Mouse (Mus musculus) liver, embryonic 14.5 days (tissue): ENCODE measurements around the gene Ric8b. TPM values are rescaled to one million over a fixed set of nuclear protein-coding genes. Genes with fewer than 3 reads are reported as not detected.

Experiments used
- ATAC-seq: fragments of 200-750 bp; cut with Nextera tagmentation; 2 replicates; pipeline ENCODE4 v1.8.0; 2017; ENCODE audit warnings: moderate number of reproducible peaks, mild to moderate bottlenecking, moderate library complexity; ENCODE audit not compliant: insufficient read depth
- DNase-seq, 3 experiments: peaks; one replicate each; pipeline ENCODE4 v3.0.0-alpha.2; 2012 to 2013; ENCODE audit warnings: low read depth in 3 of 3, low spot score in 3 of 3
- H3K27ac ChIP-seq: fragments of 300-500 bp; sonication (generic); 2 replicates; pipeline ENCODE4 v1.5.1; 2014; ENCODE audit warnings: moderate library complexity, mild to moderate bottlenecking, control low read depth, inconsistent platforms
- H3K27me3 ChIP-seq: fragments of 300-500 bp; sonication (generic); 2 replicates; pipeline ENCODE4 v1.6.1; 2014; ENCODE audit warnings: mild to moderate bottlenecking, low read length, moderate library complexity; ENCODE audit not compliant: control insufficient read depth, insufficient read depth
- H3K36me3 ChIP-seq: fragments of 300-500 bp; sonication (generic); replicated peaks from 2 replicates; pipeline ENCODE4 v1.6.1; 2014; ENCODE audit warnings: low read depth; ENCODE audit not compliant: control insufficient read depth, insufficient read depth
- H3K4me1 ChIP-seq, 2 experiments: fragments of 200-500 bp in 1 of 2; fragments of 300-500 bp in 1 of 2; sonication (generic) in 1 of 2; replicated peaks; 2 replicates each; pipeline ENCODE4 v1.6.1; 2012 to 2014; ENCODE audit warnings: antibody characterized with exemption in 1 of 2, inconsistent platforms in 1 of 2, low read length in 1 of 2; ENCODE audit not compliant: control insufficient read depth in 2 of 2, insufficient read depth in 2 of 2
- H3K4me2 ChIP-seq: fragments of 300-500 bp; sonication (generic); 2 replicates; pipeline ENCODE4 v1.6.1; 2014; ENCODE audit warnings: low read depth, mild to moderate bottlenecking, control low read depth, moderate library complexity
- H3K4me3 ChIP-seq, 2 experiments: fragments of 200-500 bp in 1 of 2; fragments of 300-500 bp in 1 of 2; sonication (generic) in 1 of 2; 2 replicates each; pipeline ENCODE4 v1.5.1; 2012 to 2014; ENCODE audit warnings: low read depth in 2 of 2, low read length in 2 of 2, mild to moderate bottlenecking in 2 of 2, control low read depth in 1 of 2, inconsistent platforms in 1 of 2, moderate library complexity in 1 of 2; ENCODE audit not compliant: insufficient read depth in 1 of 2
- H3K9ac ChIP-seq: fragments of 300-500 bp; sonication (generic); replicated peaks from 2 replicates; pipeline ENCODE4 v1.6.1; 2014; ENCODE audit warnings: mild to moderate bottlenecking, control low read depth, moderate library complexity
- H3K9me3 ChIP-seq: fragments of 300-500 bp; sonication (generic); 2 replicates; pipeline ENCODE4 v1.6.1; 2016; ENCODE audit warnings: low read length, mixed read lengths; ENCODE audit not compliant: control insufficient read depth
- CTCF ChIP-seq: IDR thresholded peaks from 2 replicates; pipeline ENCODE4 v1.5.1; 2016; ENCODE audit warnings: antibody characterized with exemption, low read depth, control low read depth
- EP300 ChIP-seq: IDR thresholded peaks from 2 replicates; pipeline ENCODE4 v1.6.1; 2016; ENCODE audit warnings: antibody characterized with exemption, low read depth
- WGBS: fragments of 180-500 bp; shearing (Covaris S2); extraction: QIAGEN DNeasy Blood & Tissue Kit; methylation state at CpG from one replicate; pipeline ENCODE4 v1.1.7; 2014; ENCODE audit not compliant: insufficient replicate concordance; 5-methylcytosine and 5-hydroxymethylcytosine counted together
- polyA plus RNA-seq, 2 experiments: library from polyadenylated mRNA; depleted of rRNA in 1 of 2; stranded (reverse) in 1 of 2; unstranded in 1 of 2; fragments of >200 nt; fragmentation: Nextera tagmentation in 1 of 2; extraction: Ambion mirVana in 1 of 2; gene quantifications; 2 replicates each; pipeline versions ENCODE4 v1.2.1 to v1.2.3; 2012 to 2014

Gene Ric8b
- polyA plus RNA-seq, 2 experiments = 2.6 to 4.5 TPM

DNA sequence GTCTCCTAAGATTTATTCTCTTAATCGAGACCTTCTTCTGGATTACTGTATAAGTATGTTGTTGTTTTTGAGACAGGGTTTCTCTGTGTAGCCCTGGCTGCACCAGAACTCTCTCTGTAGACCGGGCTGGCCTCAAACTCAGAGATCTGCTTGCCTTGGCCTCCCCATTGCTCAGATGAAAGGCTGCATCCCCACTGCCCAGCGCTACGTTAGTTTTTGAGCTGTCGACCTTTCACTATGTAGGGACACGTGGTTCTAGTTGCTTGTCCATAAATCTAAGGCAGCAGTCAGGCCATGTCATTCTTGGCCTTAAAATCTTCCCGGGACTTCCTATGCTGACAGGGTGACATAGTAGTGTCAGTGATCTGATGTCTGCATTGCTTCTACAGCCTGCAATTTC, 8.9 kb downstream of the Ric8b start:
- no peak for TF ChIP-seq EP300
- TF ChIP-seq CTCF = no peak
- no peaks in the 10 kb centered on the region for H3K9me3 ChIP-seq
- WGBS = 78% methylated on average over 7 of the region's 7 CpGs
- DNase-seq (no peak), ATAC-seq (no peak)
- H3K4me2 ChIP-seq = no peak overlapping the region
- H3K27ac ChIP-seq = no peak overlapping the region
- H3K4me3 ChIP-seq = no peak overlapping the region
- H3K27me3 ChIP-seq = no peaks in the 10 kb centered on the region
- H3K4me1 ChIP-seq = no peaks in the 10 kb centered on the region
- H3K36me3 ChIP-seq = no peaks in the 10 kb centered on the region
- H3K9ac ChIP-seq = no peak overlapping the region

DNA sequence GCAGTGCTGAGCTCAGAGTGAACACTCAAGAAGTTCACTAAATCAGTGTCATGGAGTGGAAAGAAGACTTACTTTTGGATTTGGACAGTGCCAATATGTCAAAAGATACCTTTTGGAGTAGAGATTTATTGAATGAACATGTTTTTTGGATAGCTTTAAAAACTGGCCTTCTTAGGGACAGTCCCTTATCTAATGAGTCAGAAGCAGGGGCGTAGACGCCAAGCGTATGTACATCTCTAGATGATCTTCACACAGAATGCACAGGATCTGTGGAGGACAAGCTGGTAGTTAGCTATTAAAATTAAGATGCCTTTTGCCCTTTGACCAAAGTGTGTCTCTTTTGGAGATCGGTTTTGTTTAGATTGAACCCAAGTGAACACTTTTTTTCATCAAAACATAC, 9.5 kb downstream of the Ric8b start:
- DNase-seq (no peak), ATAC-seq (no peak)
- TF ChIP-seq CTCF = no peak
- no peak for TF ChIP-seq EP300
- 64% methylated on average over 4 of the region's 4 CpGs for WGBS
- H3K4me3 ChIP-seq = no peak overlapping the region
- no peak overlapping the region for H3K9ac ChIP-seq
- no peaks in the 10 kb centered on the region for H3K4me1 ChIP-seq
- H3K27me3 ChIP-seq = no peaks in the 10 kb centered on the region
- no peaks in the 10 kb centered on the region for H3K36me3 ChIP-seq
- no peak overlapping the region for H3K27ac ChIP-seq
- no peaks in the 10 kb centered on the region for H3K9me3 ChIP-seq
- no peak overlapping the region for H3K4me2 ChIP-seq

DNA sequence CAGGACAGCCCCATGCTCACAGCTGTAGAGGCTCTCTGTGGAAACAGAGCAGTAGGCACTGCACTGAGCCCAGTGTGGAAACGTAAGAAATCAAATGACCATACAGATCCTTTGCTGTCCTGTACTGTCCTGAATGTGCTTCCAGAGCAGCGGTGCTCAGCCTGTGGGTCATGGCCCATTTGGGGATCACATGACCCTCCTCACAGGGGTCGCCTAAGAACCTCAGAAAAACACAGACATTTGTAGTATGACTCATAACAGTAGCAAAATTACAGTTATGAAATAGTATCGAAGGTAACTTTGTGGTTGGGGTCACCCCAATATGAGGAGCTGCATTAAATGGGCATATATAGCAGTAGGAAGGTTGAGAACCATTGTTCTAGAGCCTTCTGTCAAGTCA, 11.0 kb downstream of the Ric8b start:
- no peak for TF ChIP-seq EP300
- TF ChIP-seq CTCF = no peak
- no peak overlapping the region for H3K27ac ChIP-seq
- no peaks in the 10 kb centered on the region for H3K9me3 ChIP-seq
- ATAC-seq = no peak
- no peaks in the 10 kb centered on the region for H3K4me1 ChIP-seq
- no peaks in the 10 kb centered on the region for H3K27me3 ChIP-seq
- no peak overlapping the region for H3K4me2 ChIP-seq
- H3K9ac ChIP-seq = no peak overlapping the region
- H3K4me3 ChIP-seq = no peak overlapping the region
- no peak for DNase-seq
- H3K36me3 ChIP-seq = no peaks in the 10 kb centered on the region
- WGBS = 77% methylated on average over 4 of the region's 4 CpGs

DNA sequence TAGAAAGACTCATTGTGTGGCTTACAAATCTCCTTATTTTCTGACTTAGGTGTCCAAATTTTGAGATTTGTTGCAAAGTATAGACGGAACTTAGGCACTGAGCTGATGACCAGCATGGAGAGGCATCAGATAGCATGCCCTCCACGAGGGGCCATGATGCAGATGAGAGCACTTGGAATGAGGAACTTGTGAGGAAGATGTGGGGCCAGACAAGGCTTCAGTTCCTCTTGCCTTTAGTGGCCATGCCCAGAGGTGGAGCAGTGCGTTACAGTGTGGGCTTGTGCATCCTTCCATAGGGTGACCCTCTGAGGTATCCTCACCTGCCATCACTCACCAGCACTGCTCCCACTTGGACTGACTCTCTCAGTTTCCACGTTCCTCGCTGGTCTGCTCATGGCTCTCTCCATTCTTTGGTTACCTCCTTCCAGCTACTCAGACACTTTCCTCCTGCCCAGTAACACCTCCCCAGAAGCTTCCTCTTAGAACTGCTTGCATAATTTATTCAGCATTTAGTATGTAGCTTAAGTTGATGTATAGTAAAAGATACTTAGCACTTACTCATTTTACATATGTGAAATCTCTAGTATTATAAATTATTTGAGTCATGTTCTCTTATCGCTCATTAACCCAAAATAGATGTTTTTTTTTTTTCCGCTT, 18.3 kb downstream of the Ric8b start:
- Histone ChIP-seq H3K4me1 (peaks cover 0 to 3% of the 10 kb centered on the region in 2 experiments; a peak in 1 of 4 replicates), H3K36me3 (no peaks in the 10 kb centered on the region), H3K4me2 (no peak overlapping the region), H3K4me3 (no peak overlapping the region), H3K9me3 (no peaks in the 10 kb centered on the region), H3K27ac (no peak overlapping the region), H3K27me3 (no peaks in the 10 kb centered on the region), H3K9ac (no peak overlapping the region)
- TF ChIP-seq CTCF (no peak), EP300 (no peak)
- 57% methylated on average over 7 of the region's 7 CpGs for WGBS
- DNase-seq (no peak), ATAC-seq (no peak)

DNA sequence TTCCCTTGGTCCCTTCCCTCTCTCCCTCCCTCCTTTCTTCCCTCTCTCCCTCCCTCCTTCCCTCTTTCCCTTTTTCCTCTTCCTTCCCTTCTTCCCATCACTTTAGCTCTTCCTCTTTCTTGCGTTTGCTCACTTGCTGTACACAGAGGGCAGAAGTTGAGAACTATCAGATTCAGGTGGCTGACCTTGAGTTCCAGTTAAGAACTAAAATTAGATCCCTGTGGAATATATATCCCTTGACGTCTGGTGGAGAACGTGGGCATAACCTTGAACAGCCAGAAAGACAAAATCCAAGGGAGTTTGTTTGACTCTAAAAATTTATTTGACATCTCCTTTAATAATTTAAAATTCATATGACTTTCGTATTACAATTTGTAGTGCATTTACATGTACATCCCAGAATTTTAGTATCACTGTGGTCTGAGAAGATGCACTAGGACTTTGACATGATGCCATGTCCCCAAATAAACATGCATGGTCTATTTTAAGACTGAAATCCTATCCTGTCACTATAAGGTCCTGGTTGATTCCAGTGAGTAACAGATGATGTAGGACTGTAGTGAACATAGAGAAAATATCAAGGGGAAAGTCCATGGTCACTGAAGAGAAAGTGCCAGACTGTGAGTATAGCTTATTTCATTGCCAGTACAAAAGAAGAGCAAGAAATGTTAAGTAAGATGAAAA, 19.6 kb downstream of the Ric8b start:
- DNase-seq (no peak), ATAC-seq (no peak)
- Histone ChIP-seq H3K27ac (no peak overlapping the region), H3K4me1 (peaks cover 0 to 3% of the 10 kb centered on the region in 2 experiments; a peak in 1 of 4 replicates), H3K36me3 (no peaks in the 10 kb centered on the region), H3K4me2 (no peak overlapping the region), H3K4me3 (no peak overlapping the region), H3K9ac (no peak overlapping the region), H3K9me3 (no peaks in the 10 kb centered on the region), H3K27me3 (no peaks in the 10 kb centered on the region)
- WGBS = 53% methylated on average over 4 of the region's 4 CpGs
- TF ChIP-seq EP300 = no peak
- TF ChIP-seq CTCF = no peak
